Mouse (Mus musculus): ENCODE data around the gene Fbxo10. TPM values are rescaled to one million over a fixed set of nuclear protein-coding genes. Genes with fewer than 3 reads are reported as not detected.
"Not testable (repeated sequence)": the region's sequence is repeated elsewhere in the genome, so short reads cannot be mapped to it uniquely, and the experiment has no call there.

Fbxo10 gene
- total RNA-seq (2015) (1.2 and 3.1 TPM in 2 replicates), total RNA-seq (2017) (1.8 and 3.1 TPM in 2 replicates)

DNA sequence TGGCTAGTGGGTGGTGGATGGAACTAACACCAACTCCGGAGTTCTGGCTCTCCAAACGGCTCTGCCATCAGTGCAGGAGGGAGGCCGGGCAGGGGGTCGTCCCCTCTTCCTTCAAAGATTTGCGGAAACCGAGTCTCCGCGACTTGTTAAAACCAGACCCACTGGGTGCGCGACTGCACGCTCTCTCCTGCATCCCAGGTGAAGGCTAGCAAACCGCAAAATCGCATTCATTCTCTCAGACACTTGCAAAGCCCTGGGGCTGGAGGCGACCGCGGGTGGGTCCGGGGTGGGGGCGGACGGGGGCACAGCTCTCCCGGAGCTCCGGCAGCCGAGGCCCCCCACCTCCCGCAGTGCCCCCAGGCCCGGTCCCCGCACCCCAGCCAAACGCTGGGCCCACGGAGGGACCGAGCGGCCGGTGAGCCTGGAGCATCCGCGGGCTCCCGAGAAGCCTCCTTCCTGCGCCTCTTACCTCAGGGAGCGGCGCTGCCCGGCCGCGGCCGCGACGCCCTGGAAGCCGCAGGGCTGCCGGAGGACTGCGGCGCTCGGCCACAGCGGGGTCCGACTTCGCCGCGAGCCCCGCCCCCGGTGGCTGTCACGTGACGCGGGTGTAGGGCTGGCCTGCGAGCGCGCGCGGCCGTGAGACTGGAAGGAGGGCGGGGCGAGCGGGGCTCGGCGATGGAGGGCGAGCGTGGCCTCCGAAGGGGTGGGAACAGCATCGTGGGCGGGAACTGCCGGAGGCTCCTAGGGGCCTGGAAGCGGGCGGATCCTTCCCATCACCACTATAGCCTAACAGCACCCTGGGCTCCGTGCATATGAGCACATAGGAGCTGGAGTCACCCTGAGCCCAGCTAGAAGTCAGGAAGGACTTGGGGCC is at the start of gene Fbxo10:
Fbxo10 (minus strand) TSS at position 584 of the 874 bp plus-strand sequence.
- ATAC-seq (replicated peaks; ENCODE audit: poor library complexity) = peak; percentile 98

DNA sequence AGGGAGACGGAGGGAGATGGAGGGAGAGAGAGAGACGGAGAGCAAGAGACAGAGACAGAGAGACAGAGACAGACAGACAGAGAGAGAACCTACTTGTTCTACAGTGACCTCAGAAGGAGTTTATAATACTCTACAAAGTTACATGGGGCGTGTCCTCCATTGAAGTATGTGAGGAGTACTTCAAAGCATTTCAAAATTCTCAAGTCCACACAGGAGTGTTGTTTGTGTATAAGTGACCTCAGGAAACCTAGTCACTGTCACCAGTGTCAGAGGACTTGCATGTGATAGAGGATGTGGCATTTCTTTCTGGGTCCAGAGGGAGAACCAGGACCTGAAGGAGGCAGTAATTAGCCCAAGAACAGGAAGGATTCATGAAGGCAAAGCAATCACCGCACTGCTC is 46.6 kb upstream of the Fbxo10 start:
- no peak for ATAC-seq (replicated peaks; ENCODE audit: poor library complexity)

- ATAC-seq (replicated peaks; ENCODE audit: poor library complexity) = no peak
Observed at GRCm38 (mm10) chr4:45121311-45121710, 36.9 kb upstream of the Fbxo10 start.

- ATAC-seq (replicated peaks; ENCODE audit: poor library complexity) = no peak
Observed at GRCm38 (mm10) chr4:45108456-45109110, 24.2 kb upstream of the Fbxo10 start.

- ATAC-seq (replicated peaks; ENCODE audit: poor library complexity) = peak; percentile 98
Observed at GRCm38 (mm10) chr4:45107601-45108277, 23.3 kb upstream of the Fbxo10 start, which contains the start of gene Tomm5. TSS of gene Tomm5 (minus strand) at chr4:45108114.

DNA sequence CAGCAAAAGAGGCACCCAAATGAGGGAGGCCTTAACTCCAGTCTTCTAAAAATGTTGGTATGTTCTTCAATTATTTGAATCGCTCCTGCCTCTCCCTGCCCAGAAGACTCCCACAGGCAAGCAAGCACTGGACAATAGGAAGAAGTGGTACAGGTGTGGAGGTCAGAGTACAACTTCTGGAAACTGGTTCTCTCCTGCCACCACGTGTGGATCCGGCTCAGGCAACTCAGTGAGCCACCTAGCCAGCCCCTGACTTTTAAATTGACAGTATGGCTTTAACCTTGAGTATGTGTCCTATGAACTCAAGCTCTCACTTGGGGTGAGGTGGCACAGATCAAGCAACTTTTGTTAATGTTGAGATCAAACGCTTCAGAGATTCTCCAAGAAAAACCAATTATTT is 22.7 kb upstream of the Fbxo10 start:
- ATAC-seq (replicated peaks; ENCODE audit: poor library complexity) = no peak

GRCm38 (mm10) chr4:45106409-45106808 is 22.0 kb upstream of the Fbxo10 start:
- peak; percentile 10; the same call in 1 of the 2 replicates for ATAC-seq (replicated peaks; ENCODE audit: poor library complexity)

DNA sequence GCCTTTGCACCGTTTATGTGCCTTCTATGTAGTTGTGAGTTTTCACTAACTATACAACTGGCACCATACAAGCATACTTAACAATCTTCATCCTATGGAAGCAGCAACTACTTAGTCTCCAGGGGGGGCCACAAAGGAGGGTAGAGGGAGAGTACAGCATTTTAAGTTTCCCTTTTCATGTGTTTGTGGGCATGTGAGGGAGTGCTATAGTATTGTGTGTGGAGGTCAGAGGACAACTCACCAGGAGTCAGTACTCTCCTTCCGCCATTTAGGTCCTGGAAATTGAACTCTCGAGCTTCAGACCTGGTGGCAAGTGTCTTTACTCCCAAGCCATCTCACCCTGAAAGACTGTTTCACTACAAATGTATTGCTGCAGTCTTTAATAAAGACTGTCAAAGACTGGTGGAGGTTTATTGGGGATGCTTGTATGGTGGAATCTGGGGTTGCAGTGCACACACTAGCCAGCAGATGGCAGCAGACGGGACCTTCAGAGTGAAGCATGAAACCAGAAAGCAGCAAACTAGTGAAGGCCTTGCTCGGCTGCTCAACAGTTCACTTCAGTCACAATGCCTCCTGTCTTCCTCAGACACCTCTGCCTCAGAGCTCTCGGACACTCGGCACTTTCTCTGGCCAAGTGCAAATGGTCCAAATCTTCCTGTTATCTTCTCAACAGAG is 12.9 kb upstream of the Fbxo10 start:
- peak; percentile 97 for ATAC-seq (replicated peaks; ENCODE audit: poor library complexity)

DNA sequence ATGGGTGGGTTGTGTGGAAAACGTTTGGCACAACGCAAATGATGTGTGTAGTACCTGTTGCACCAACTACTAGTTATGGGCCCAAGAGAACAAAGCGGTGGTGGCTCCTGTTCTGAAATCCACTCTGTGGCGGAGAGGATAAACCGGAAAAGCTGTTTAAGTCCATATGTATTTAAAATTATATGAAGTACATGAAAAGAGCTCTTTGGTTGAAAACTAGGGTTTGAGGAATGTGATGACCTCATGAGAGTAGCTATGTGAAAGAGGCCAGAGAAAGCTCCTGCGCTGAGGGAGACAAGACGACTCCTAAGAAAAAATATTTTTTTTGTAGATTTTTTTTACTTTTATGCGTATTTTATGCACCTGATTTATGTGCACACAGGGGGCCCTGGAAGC is 489 bp upstream of the Fbxo10 start:
- no peak for ATAC-seq (replicated peaks; ENCODE audit: poor library complexity)

DNA sequence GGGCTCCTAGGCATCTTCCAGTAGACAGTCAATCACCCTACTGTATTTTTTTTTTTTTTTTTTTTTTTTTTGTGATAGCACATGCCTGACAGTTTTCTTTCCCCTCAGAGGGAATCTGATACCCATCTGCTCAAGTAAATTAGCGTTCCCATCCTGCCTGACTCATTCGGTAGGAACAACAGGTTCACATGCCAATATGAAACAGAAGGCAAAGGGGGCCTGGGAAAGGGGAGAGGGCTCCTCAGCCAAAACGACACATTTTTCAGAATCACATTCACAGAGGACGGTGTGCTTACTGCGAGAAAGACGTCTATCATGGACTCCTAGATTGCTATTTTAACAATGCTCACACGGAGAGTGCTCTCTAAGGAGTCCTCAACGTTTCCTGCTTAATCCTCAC is 917 bp downstream of the Fbxo10 start:
- no peak for ATAC-seq (replicated peaks; ENCODE audit: poor library complexity)

- ATAC-seq (replicated peaks; ENCODE audit: poor library complexity) = no peak
Observed at GRCm38 (mm10) chr4:45082951-45083350, 1.5 kb downstream of the Fbxo10 start.

GRCm38 (mm10) chr4:45081041-45081440 is 3.4 kb downstream of the Fbxo10 start:
- ATAC-seq (replicated peaks; ENCODE audit: poor library complexity) = not testable (repeated sequence)

DNA sequence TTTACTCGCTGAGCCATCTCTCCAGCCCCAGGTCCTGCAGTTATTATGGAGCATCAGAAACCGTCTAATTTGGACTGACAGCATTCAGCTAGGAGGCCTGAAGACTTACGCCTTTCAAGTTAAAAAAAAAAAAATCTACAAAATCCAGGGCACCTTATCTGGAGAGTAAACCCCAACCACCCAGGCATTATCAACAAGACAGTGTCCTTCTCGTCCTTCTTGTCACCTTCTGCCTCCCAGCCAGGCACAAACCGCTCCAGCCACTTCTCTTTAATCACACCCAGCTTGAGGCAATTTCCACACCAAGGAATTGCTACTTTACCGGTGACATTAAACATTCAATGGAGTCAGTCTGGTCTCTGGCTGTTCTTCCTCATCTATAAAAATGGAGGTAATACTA is 10.9 kb downstream of the Fbxo10 start:
- peak; percentile 91 for ATAC-seq (replicated peaks; ENCODE audit: poor library complexity)

DNA sequence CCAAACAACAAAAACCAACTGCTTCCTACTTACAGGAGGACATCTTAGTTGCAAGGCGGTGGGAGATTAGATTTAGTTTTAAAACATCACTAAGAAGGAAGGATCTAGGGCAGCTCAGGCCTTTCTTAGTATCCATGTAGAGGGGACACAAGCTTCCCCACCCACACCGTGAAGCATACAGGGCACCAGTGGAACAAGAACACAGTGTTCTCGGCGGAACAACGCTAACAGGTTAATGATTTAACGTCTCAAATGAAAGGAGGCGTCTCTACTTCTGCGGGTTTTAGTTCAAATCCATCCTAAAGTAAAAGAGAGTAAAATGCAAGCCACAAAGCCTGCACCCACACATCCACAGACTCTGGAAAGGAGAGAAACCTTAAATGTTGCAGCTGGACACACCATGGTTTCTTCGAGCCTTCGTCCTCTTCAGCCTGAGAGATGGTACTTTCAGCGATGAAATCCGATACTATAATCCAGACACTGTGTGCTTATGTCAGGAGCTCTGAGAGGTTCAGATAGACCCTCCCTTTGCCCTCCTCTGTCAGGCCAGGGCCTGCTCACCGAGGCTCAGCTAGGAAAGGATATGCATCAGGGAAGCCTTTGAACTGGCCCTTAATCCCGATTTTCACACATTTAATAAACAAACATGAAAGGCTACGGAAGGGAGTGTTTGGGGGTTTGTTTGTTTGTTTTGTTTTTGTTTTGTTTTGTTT is 12.0 kb downstream of the Fbxo10 start:
- no peak for ATAC-seq (replicated peaks; ENCODE audit: poor library complexity)

GRCm38 (mm10) chr4:45067742-45068141 is 16.7 kb downstream of the Fbxo10 start:
- ATAC-seq (replicated peaks; ENCODE audit: poor library complexity) = peak; percentile 49; the same call in 1 of the 2 replicates

DNA sequence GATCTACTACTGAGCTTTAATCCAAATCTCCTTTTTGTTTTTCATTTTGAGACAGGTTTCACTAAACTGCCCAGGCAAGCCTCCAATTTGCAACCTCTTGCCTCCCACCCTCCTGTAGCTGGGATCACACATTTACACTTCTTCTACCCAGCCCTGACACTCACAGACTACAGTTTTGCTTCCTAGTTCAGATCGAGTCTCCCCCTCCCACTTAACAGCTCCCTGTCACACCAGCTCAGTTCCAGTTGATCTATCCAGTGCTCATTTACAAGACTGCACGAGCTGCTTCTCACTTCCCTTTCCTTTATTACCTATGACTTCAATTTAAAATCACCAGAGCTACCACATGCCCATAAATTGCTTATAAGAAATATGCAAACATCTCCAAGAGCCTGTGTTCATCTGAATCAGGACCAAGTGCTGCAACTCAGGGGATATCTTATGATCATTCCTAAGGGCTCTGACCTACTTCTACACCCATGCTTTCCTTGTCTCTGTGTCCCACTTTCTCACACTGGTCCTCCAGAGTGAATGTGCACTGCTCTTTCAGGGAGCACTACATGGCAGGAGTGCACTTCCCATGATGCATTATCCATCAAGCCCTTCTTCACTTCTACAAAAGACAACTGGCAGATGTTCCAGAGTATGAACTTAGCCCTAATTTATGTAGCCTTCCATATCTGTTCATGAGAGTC is 18.2 kb downstream of the Fbxo10 start:
- ATAC-seq (replicated peaks; ENCODE audit: poor library complexity) = no peak

DNA sequence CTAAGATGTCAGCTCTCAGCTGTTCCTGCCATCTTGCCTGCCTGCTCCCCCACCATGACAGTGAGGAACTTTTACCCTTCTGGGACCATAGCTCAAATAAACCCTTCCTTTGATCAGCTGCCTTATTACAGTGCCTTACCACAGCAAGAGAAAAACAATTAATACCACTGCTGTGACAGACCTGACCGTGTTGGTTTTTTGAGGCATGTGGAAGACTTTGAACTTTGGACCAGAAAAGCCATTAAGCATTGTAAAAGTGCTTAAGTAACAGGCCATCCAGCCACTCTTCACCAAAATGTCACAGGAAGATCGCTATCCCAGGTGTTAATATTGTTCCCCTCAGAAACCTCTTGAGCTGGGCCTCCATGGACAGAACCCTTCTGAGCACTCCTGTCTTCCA is 19.8 kb downstream of the Fbxo10 start:
- ATAC-seq (replicated peaks; ENCODE audit: poor library complexity) = no peak

DNA sequence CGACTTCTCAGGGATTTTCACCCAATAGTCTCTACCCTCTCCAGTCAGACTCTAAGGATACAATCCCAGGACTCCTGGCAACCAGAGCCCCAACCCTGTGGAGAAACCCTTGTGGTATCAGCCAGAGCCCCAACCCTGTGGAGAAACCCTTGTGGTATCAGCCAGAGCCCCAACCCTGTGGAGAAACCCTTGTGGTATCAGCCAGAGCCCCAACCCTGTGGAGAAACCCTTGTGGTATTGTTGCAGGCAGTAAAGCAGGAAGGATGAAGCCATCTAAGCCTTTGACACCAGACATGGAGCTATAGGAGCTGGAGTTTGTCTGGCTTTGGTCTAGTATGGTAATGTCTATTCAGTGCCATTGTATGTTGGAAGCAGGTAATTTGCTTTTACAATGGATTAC is 20.6 kb downstream of the Fbxo10 start:
- ATAC-seq (replicated peaks; ENCODE audit: poor library complexity) = peak; percentile 97

DNA sequence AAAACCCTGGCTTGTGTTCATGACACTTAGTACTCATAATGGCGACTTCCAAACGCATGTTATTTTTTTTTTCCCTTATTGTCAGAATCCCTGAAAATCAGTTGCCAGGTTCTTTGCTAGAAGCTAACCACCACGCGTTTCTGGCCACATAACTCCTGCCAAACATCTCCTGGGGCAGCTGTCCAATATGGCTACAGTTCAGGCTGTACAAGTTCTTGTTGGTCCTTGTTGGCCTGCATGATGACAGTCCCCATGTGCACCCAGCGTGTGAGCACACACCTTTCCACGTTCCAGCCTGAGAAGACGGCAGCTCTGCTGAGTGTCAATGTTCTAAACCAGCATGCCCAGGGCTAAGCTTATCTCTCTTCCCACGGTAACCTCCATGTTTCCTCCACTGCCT is 29.0 kb downstream of the Fbxo10 start:
- ATAC-seq (replicated peaks; ENCODE audit: poor library complexity) = no peak

DNA sequence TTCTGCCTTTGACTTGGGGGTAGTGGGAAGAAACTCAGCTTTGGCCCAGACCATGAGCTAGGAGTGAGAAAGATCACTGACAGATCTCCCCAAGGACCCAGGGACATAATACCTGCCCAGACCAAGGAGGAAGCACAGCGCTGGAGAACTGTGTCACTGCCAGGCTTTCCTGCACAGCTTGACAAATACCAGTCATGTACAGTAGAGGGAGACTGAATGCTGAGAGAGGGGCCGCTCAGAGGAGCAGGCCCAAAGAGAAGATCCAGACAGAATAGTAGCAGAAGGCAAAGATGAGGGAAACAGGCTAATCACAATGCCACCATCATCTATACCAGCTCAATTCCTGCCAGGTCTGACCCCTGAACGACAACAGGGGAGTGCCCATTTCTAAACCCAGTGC is 29.5 kb downstream of the Fbxo10 start:
- ATAC-seq (replicated peaks; ENCODE audit: poor library complexity) = peak; percentile 94

Data from megakaryocyte progenitor cell, adult 5-6 weeks (primary cell).